In genomic region chr6:98355271-98355670, GRCm38 (mm10) we compare ENCODE assay signal across 25 mouse cellular contexts. TPM values are rescaled to one million over a fixed set of nuclear protein-coding genes. Genes with fewer than 3 reads are reported as not detected.
"Had no signal": no experiment of that assay in that cellular context is flagged by ENCODE, and none has a peak within 500 bp of the region (broad histone marks: within the 10 kb centered on the region; RNA-seq: fewer than 3 reads in every experiment).

No protein-coding gene starts in this region.

- H3K27me3 ChIP-seq: limb, embryonic 13.5 days; liver, embryonic 12.5 days; liver, embryonic 15.5 days; neural tube, embryonic 13.5 days had no signal

- H3K4me2 ChIP-seq: limb, embryonic 13.5 days; liver, embryonic 12.5 days; liver, embryonic 15.5 days; midbrain, embryonic 11.5 days; neural tube, embryonic 13.5 days had no signal

- H3K36me3 ChIP-seq: limb, embryonic 10.5 days; limb, embryonic 13.5 days; liver, embryonic 12.5 days; liver, embryonic 15.5 days; neural tube, embryonic 13.5 days had no signal

- H3K9me3 ChIP-seq: limb, embryonic 10.5 days; limb, embryonic 13.5 days; liver, embryonic 12.5 days; liver, embryonic 15.5 days; neural tube, embryonic 13.5 days had no signal

- H3K4me1 ChIP-seq: limb, embryonic 10.5 days; limb, embryonic 13.5 days; liver, embryonic 12.5 days; liver, embryonic 15.5 days; neural tube, embryonic 13.5 days had no signal

- ATAC-seq: liver, embryonic 12.5 days had no signal

- H3K27ac ChIP-seq: limb, embryonic 10.5 days; limb, embryonic 13.5 days; liver, embryonic 12.5 days; liver, embryonic 15.5 days; neural tube, embryonic 13.5 days; stomach, postnatal 0 days had no signal

- H3K4me3 ChIP-seq: limb, embryonic 10.5 days; limb, embryonic 13.5 days; liver, embryonic 12.5 days; liver, embryonic 15.5 days; myocyte; neural tube, embryonic 13.5 days had no signal

- H3K9ac ChIP-seq: limb, embryonic 13.5 days; liver, embryonic 12.5 days; liver, embryonic 15.5 days; neural tube, embryonic 13.5 days had no signal

- DNase-seq: kidney, adult 18-20 months; kidney, adult 9 months; kidney, postnatal 14 days; kidney, postnatal 4 days; liver; lung, adult 18-20 months; lung, postnatal 10 days; lung, postnatal 4 days; midbrain, embryonic 14.5 days; right cerebral cortex, adult 18-20 months; right cerebral cortex, postnatal 14 days; right cerebral cortex, postnatal 4 days; thymus, adult 2 months; thymus, postnatal 14 days; thymus, postnatal 4 days had no signal

RNA-seq across cellular contexts. Expression of gene Gm765, which starts 12.7 kb away (rescaled TPM):
- polyA plus RNA-seq: kidney, embryonic 16.5 days; limb, embryonic 10.5 days; liver, embryonic 12.5 days; liver, embryonic 15.5 days; midbrain, embryonic 14.5 days; myocyte; stomach, embryonic 14.5 days; stomach, postnatal 0 days had no signal
